Mouse (Mus musculus): ENCODE measurements around the gene Kat14.

DNA sequence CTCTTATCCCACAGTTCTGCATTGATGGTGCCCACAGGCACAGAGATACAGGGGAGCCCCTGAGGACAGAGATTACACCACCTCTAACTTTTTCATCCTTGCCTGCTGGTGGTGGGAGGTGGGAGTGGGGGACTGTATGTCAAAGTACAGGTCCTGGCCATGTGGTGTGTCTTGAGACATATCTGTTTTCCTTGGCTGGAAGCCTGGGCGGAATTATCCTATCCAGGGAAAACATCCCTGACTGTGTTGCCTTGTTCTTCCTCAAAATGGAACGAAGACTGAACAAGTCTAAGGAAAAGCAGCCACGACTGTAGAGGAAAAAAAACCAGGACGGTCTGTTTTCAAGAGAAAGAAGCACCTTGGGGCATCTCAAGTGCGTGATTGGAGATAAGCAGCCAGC lies 59.1 kb downstream of the Kat14 start:
- no peak for TF ChIP-seq CTCF (IDR thresholded peaks at IDR 0.05; ENCODE audit: borderline replicate concordance, insufficient read depth, low read length)
- no peak for TF ChIP-seq POLR2A (IDR thresholded peaks at IDR 0.05; ENCODE audit: low read depth, low read length)
